Mouse (Mus musculus): ENCODE data around the gene Dab2ip. TPM values are rescaled to one million over a fixed set of nuclear protein-coding genes. Genes with fewer than 3 reads are reported as not detected.

Dab2ip gene
- total and polyA plus RNA-seq, 3 experiments, result 0.02 to 2.2 (median 0.16) TPM

DNA sequence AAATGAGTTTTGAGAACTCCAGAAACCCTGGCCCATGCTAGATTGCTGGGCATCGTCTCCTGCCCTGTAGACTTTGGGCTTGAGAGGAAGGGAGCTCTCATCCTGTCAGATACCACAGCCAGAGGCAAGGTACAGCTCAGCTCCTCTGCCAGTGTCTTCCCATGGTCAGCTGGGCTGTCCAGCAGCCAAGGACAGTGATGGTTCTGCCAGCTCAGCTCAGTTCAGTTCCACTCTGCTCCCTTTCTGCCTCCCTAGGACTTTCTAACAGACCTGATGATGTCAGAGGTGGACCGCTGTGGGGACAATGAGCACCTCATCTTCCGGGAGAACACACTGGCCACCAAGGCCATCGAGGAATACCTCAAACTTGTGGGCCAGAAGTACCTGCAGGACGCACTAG lies 154.5 kb downstream of the Dab2ip start:
- Histone ChIP-seq H3K36me3 (replicated peaks) (no peaks in the 10 kb centered on the region), H3K4me1 (ENCODE audit: insufficient read depth, low read depth, low read length) (no peaks in the 10 kb centered on the region), H3K4me3 (ENCODE audit: low read depth, low read length) (no peak overlapping the region), H3K27me3 (ENCODE audit: insufficient read depth, low read length) (peaks cover 14% of the 10 kb centered on the region), H3K9me3 (replicated peaks) (no peaks in the 10 kb centered on the region)
- TF ChIP-seq CTCF (IDR thresholded peaks at IDR 0.05; ENCODE audit: low read depth, low read length) (no peak), GATA2 (IDR thresholded peaks at IDR 0.05; ENCODE audit: borderline replicate concordance, low read depth, low read length) (no peak), TAL1 (conservative IDR thresholded peaks at IDR 0.05; ENCODE audit: low read depth, low read length) (no peak), GATA1 (IDR thresholded peaks at IDR 0.05; ENCODE audit: borderline replicate concordance, low read length) (no peak), POLR2AphosphoS5 (IDR thresholded peaks at IDR 0.05; ENCODE audit: insufficient replicate concordance, low read depth, low read length) (no peak)
- no peak for DNase-seq (ENCODE audit: low spot score)
- no peak for ATAC-seq (ENCODE audit: extremely low read depth, insufficient number of reproducible peaks, low FRiP score, poor library complexity, severe bottlenecking)

- TF ChIP-seq GATA2 (IDR thresholded peaks at IDR 0.05; ENCODE audit: borderline replicate concordance, low read depth, low read length) (no peak), POLR2AphosphoS5 (IDR thresholded peaks at IDR 0.05; ENCODE audit: insufficient replicate concordance, low read depth, low read length) (no peak), CTCF (IDR thresholded peaks at IDR 0.05; ENCODE audit: low read depth, low read length) (no peak), GATA1 (IDR thresholded peaks at IDR 0.05; ENCODE audit: borderline replicate concordance, low read length) (no peak), TAL1 (conservative IDR thresholded peaks at IDR 0.05; ENCODE audit: low read depth, low read length) (no peak)
- Histone ChIP-seq H3K4me1 (ENCODE audit: insufficient read depth, low read depth, low read length) (no peaks in the 10 kb centered on the region), H3K36me3 (replicated peaks) (no peaks in the 10 kb centered on the region), H3K4me3 (ENCODE audit: low read depth, low read length) (no peak overlapping the region), H3K27me3 (ENCODE audit: insufficient read depth, low read length) (peaks cover 13% of the 10 kb centered on the region), H3K9me3 (replicated peaks) (no peaks in the 10 kb centered on the region)
- no peak for ATAC-seq (ENCODE audit: extremely low read depth, insufficient number of reproducible peaks, low FRiP score, poor library complexity, severe bottlenecking)
- no peak for DNase-seq (ENCODE audit: low spot score)
Measured at GRCm38 (mm10) chr2:35713460-35713859, 155.4 kb downstream of the Dab2ip start.

GRCm38 (mm10) chr2:35714742-35715167 lies 156.7 kb downstream of the Dab2ip start:
- peaks cover 10% of the 10 kb centered on the region; the same call in 1 of the 2 replicates for H3K27me3 ChIP-seq (ENCODE audit: insufficient read depth, low read length)
- H3K36me3 ChIP-seq (replicated peaks), result no peaks in the 10 kb centered on the region
- TF ChIP-seq POLR2AphosphoS5 (IDR thresholded peaks at IDR 0.05; ENCODE audit: insufficient replicate concordance, low read depth, low read length) (no peak), GATA2 (IDR thresholded peaks at IDR 0.05; ENCODE audit: borderline replicate concordance, low read depth, low read length) (no peak), GATA1 (IDR thresholded peaks at IDR 0.05; ENCODE audit: borderline replicate concordance, low read length) (no peak), TAL1 (conservative IDR thresholded peaks at IDR 0.05; ENCODE audit: low read depth, low read length) (no peak), CTCF (IDR thresholded peaks at IDR 0.05; ENCODE audit: low read depth, low read length) (no peak)
- no peaks in the 10 kb centered on the region for H3K9me3 ChIP-seq (replicated peaks)
- ATAC-seq (ENCODE audit: extremely low read depth, insufficient number of reproducible peaks, low FRiP score, poor library complexity, severe bottlenecking), result no peak
- H3K4me3 ChIP-seq (ENCODE audit: low read depth, low read length), result no peak overlapping the region
- DNase-seq (ENCODE audit: low spot score), result no peak
- H3K4me1 ChIP-seq (ENCODE audit: insufficient read depth, low read depth, low read length), result no peaks in the 10 kb centered on the region

DNA sequence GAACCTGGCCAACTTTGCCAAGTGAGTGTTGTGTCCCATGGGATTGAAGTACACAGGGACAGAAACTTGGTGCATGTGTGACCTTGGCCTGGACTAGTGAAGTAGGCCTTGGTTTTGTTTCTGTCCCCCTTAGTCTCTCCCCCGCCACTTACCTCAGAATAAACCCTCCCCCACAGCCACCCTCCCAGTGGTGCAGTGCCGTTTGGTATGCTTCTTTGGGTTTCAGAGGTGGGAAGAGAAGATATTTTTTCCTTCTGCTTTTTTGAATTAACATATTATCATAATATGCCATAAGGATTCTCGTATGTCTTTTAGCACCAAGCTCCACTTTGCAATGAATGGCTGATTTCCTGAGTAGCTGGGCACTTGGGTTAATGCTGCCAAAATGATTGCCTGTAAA lies 157.4 kb downstream of the Dab2ip start:
- TF ChIP-seq TAL1 (conservative IDR thresholded peaks at IDR 0.05; ENCODE audit: low read depth, low read length) (no peak), GATA2 (IDR thresholded peaks at IDR 0.05; ENCODE audit: borderline replicate concordance, low read depth, low read length) (no peak), CTCF (IDR thresholded peaks at IDR 0.05; ENCODE audit: low read depth, low read length) (no peak), POLR2AphosphoS5 (IDR thresholded peaks at IDR 0.05; ENCODE audit: insufficient replicate concordance, low read depth, low read length) (no peak), GATA1 (IDR thresholded peaks at IDR 0.05; ENCODE audit: borderline replicate concordance, low read length) (no peak)
- ATAC-seq (ENCODE audit: extremely low read depth, insufficient number of reproducible peaks, low FRiP score, poor library complexity, severe bottlenecking) (no peak), DNase-seq (ENCODE audit: low spot score) (no peak)
- Histone ChIP-seq H3K9me3 (replicated peaks) (no peaks in the 10 kb centered on the region), H3K27me3 (ENCODE audit: insufficient read depth, low read length) (peaks cover 10% of the 10 kb centered on the region; the same call in 1 of the 2 replicates), H3K36me3 (replicated peaks) (no peaks in the 10 kb centered on the region), H3K4me1 (ENCODE audit: insufficient read depth, low read depth, low read length) (no peaks in the 10 kb centered on the region), H3K4me3 (ENCODE audit: low read depth, low read length) (no peak overlapping the region)

DNA sequence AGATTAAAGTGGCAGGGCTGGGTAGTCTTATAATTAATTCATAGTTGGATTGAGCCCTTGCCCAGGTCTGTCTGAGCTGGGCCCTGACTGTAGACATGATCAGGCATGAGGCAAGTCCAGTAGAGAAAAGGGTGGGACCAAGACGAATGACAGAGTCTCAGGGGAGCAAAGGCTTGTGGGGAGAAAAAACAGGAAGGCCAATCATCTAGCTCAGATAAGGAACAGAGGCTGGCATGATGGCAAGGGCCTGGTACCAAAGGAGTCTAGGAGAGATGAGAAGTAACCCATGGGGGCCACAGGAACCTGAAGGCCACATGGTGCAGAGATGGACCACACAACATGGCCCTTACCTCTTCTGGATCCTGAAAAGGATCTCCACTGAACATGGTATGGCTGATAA lies 158.1 kb downstream of the Dab2ip start:
- H3K4me3 ChIP-seq (ENCODE audit: low read depth, low read length), result no peak overlapping the region
- no peak for ATAC-seq (ENCODE audit: extremely low read depth, insufficient number of reproducible peaks, low FRiP score, poor library complexity, severe bottlenecking)
- H3K9me3 ChIP-seq (replicated peaks), result no peaks in the 10 kb centered on the region
- H3K36me3 ChIP-seq (replicated peaks), result no peaks in the 10 kb centered on the region
- H3K4me1 ChIP-seq (ENCODE audit: insufficient read depth, low read depth, low read length), result no peaks in the 10 kb centered on the region
- no peak for DNase-seq (ENCODE audit: low spot score)
- no peak for TF ChIP-seq CTCF (IDR thresholded peaks at IDR 0.05; ENCODE audit: low read depth, low read length)
- TF ChIP-seq GATA2 (IDR thresholded peaks at IDR 0.05; ENCODE audit: borderline replicate concordance, low read depth, low read length), result no peak
- no peak for TF ChIP-seq TAL1 (conservative IDR thresholded peaks at IDR 0.05; ENCODE audit: low read depth, low read length)
- TF ChIP-seq GATA1 (IDR thresholded peaks at IDR 0.05; ENCODE audit: borderline replicate concordance, low read length), result no peak
- no peak for TF ChIP-seq POLR2AphosphoS5 (IDR thresholded peaks at IDR 0.05; ENCODE audit: insufficient replicate concordance, low read depth, low read length)
- H3K27me3 ChIP-seq (ENCODE audit: insufficient read depth, low read length), result peaks cover 10% of the 10 kb centered on the region; the same call in 1 of the 2 replicates

DNA sequence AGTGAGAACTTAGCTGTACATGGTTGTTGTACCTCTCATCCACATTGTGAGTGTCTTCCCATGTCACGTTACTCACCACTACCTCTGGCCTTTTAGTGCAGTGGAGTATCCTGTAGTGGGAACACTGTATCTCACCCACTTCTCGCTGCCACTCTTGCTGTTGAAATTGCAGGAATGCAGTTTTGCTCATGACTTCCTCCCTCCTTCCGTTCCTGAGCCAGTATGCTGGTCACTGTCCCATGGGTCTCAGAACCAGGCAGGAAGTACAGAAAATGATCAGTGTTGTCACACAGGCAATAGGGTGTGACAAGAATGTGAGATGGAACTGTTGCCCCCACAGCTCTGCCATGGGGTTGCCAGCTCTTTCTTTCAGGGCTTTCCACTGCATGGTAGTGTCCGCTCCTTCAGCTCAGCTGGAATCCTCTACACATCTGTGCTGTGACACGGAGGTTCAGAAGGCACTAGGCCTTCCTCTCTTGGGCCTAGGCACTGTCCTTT lies 160.0 kb downstream of the Dab2ip start:
- no peaks in the 10 kb centered on the region for H3K36me3 ChIP-seq (replicated peaks)

More for the DNA sequence above, 160.0 kb downstream of the Dab2ip start:
- Histone ChIP-seq H3K4me3 (ENCODE audit: low read depth, low read length) (no peak overlapping the region), H3K4me1 (ENCODE audit: insufficient read depth, low read depth, low read length) (no peaks in the 10 kb centered on the region), H3K27me3 (ENCODE audit: insufficient read depth, low read length) (peaks cover 10% of the 10 kb centered on the region; the same call in 1 of the 2 replicates), H3K9me3 (replicated peaks) (no peaks in the 10 kb centered on the region)
- ATAC-seq (ENCODE audit: extremely low read depth, insufficient number of reproducible peaks, low FRiP score, poor library complexity, severe bottlenecking) (no peak), DNase-seq (ENCODE audit: low spot score) (no peak)
- no peak for TF ChIP-seq CTCF (IDR thresholded peaks at IDR 0.05; ENCODE audit: low read depth, low read length)
- TF ChIP-seq POLR2AphosphoS5 (IDR thresholded peaks at IDR 0.05; ENCODE audit: insufficient replicate concordance, low read depth, low read length), result no peak
- TF ChIP-seq TAL1 (conservative IDR thresholded peaks at IDR 0.05; ENCODE audit: low read depth, low read length), result no peak
- no peak for TF ChIP-seq GATA2 (IDR thresholded peaks at IDR 0.05; ENCODE audit: borderline replicate concordance, low read depth, low read length)
- no peak for TF ChIP-seq GATA1 (IDR thresholded peaks at IDR 0.05; ENCODE audit: borderline replicate concordance, low read length)

All from G1E (cell line).